Mouse (Mus musculus) bone marrow macrophage, adult 2 months (primary cell): ENCODE measurements around the gene Tspan9. TPM values are rescaled to one million over a fixed set of nuclear protein-coding genes. Genes with fewer than 3 reads are reported as not detected.

Source experiments
- H3K27ac ChIP-seq: 2 replicates; pipeline ENCODE4 v1.5.1; 2012; ENCODE audit warnings: low read depth, low read length; ENCODE audit not compliant: insufficient read depth
- H3K4me1 ChIP-seq: 2 replicates; pipeline ENCODE4 v1.6.1; 2012; ENCODE audit warnings: low read length; ENCODE audit not compliant: control insufficient read depth, insufficient read depth
- H3K4me3 ChIP-seq: 2 replicates; pipeline ENCODE4 v1.5.1; 2012; ENCODE audit warnings: mild to moderate bottlenecking, low read length, moderate library complexity; ENCODE audit not compliant: insufficient read depth
- CTCF ChIP-seq: IDR thresholded peaks from 2 replicates; pipeline ENCODE4 v1.5.1; 2012; ENCODE audit warnings: low read depth, mild to moderate bottlenecking, low read length, moderate library complexity
- POLR2A ChIP-seq: IDR thresholded peaks from 2 replicates; pipeline ENCODE4 v1.6.1; 2012; ENCODE audit warnings: mild to moderate bottlenecking, low read depth, low read length, borderline replicate concordance
- polyA plus RNA-seq: library from polyadenylated mRNA; stranded (reverse); fragments of >200 nt; gene quantifications from 2 replicates; pipeline ENCODE4 v1.2.4, GENCODE M21; 2012; ENCODE audit not compliant: missing spikeins, insufficient read depth, insufficient read length

Gene Tspan9
- polyA plus RNA-seq, 1 experiment: 1.7 TPM

DNA sequence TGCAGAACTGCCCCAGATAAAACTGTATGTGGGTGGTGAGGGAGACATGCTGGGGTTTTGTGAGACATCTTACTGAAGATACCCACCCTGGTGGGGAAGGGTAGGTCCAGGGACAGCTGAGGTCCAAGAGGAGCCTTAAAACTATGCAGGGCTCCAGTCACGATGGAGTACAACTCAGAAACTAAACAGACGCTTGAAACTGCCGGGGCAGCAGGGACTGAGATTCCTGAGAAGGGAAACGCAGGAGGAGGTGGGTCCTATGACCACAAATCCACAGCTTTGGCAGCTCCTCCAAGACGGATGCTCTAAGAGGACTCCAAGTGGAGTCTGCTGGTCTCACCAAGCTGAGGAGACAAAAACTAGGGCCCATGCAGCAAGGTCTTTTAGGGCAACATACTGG lies 21.3 kb downstream of the Tspan9 start:
- no peak overlapping the region for H3K27ac ChIP-seq
- H3K4me3 ChIP-seq: no peak overlapping the region
- TF ChIP-seq POLR2A: no peak
- TF ChIP-seq CTCF: no peak
- no peaks in the 10 kb centered on the region for H3K4me1 ChIP-seq

DNA sequence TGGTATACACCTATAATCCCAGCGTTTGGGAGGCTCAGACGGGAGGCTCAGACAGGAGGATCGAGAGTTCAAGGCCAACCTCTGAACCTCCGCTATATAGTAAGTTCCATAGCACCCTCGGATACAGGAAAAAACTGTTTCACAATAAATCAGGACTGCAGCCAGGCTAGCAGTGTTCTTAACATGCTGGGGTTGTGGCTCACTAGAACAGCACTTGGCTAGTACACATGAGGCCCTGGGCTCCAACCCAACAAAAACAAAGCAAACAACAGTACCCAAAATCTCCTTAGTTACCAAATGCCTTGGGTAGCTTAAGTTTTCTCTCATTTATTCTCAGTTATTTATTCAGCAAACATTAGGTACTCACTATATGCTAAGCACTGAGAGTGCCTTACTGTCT lies 21.7 kb downstream of the Tspan9 start:
- TF ChIP-seq POLR2A: no peak
- no peak for TF ChIP-seq CTCF
- H3K27ac ChIP-seq: no peak overlapping the region

DNA sequence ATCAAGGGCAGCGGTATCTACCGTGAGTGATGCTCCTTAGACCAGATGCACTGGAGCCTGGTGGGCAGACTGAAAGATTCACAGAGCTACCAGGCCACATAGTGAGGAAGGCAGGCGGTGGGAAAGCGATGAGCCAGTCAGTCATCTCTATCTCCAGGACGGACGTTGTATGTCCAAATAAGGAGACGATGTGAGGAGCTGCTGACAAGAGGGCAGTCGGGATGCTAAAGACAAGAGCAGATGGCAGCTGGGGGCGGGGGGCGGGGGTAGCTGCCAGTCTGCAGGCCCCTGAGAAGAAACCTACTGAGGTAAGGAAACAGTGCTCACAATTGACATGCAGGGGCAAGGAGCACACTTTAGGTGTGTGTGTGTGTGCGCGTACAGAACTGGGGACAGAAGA lies 22.6 kb downstream of the Tspan9 start:
- H3K27ac ChIP-seq: no peak overlapping the region
- TF ChIP-seq POLR2A: no peak
- TF ChIP-seq CTCF: no peak
- no peak overlapping the region for H3K4me3 ChIP-seq
- no peaks in the 10 kb centered on the region for H3K4me1 ChIP-seq

More for the DNA sequence above, 21.7 kb downstream of the Tspan9 start:
- H3K4me1 ChIP-seq: no peaks in the 10 kb centered on the region
- no peak overlapping the region for H3K4me3 ChIP-seq

DNA sequence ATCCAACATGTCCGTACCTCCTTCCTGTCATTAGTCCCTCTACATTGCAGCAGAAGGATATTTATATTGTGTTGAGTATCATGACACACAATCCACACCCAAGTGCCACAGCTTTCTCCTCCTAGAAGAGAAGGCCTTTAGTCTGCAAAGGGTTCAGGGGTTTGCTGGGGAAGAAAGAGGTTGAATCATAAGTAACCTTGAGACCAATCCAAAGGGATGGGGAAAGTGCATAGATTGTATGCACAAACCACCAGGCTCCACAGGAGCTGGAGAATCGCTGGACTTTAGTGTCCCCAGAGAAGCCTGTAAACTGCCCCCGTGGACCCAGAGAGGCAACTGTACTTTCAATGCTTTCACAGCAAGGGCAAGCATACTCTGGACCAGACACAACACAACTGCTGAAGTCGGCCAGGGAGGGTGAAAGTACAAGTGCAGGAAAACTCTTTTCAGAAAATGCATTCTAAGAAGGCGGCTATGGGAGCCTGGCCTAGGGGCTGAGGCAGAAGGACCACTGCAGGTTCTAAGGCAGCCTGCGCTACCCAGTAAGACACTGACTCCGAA lies 24.6 kb downstream of the Tspan9 start:
- no peak for TF ChIP-seq CTCF
- no peak for TF ChIP-seq POLR2A
- H3K4me1 ChIP-seq: no peaks in the 10 kb centered on the region
- H3K27ac ChIP-seq: no peak overlapping the region
- no peak overlapping the region for H3K4me3 ChIP-seq

DNA sequence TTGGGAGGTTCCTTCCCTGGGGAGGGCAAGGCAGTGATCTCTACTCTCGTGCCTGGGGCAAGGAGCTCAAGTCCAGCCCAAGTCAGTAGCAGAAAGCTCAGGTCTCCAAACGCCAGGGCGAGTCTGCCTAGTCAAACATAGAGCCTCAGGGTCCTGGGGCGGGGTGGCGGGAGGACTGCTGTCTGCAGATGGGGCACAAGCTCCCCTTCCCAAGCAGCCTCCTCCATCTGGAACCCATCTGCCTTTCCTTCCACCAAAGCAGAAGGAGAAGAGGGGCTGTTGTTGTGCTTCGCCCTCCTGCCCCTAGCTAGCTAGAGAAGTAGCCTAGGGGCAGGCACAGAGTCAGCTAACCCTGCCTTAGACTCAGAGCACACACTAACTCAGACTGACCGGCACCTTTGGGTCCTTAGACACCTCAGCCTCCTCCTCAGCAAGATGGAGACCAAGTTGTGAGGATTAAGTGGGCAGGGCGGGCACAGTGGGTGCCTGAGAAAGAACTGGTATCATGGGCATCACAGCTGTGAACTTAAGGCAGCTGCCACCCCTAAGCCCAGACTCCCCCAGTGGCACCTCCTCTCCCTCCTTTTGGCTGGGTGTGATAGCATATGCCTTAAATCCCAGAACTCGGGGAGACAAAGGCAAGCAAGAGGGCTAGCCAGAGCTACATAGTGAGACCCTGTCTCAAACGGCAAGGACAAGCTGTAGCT lies 26.4 kb downstream of the Tspan9 start:
- Histone ChIP-seq H3K4me1 (no peaks in the 10 kb centered on the region), H3K4me3 (no peak overlapping the region), H3K27ac (no peak overlapping the region)
- TF ChIP-seq CTCF: no peak
- no peak for TF ChIP-seq POLR2A

DNA sequence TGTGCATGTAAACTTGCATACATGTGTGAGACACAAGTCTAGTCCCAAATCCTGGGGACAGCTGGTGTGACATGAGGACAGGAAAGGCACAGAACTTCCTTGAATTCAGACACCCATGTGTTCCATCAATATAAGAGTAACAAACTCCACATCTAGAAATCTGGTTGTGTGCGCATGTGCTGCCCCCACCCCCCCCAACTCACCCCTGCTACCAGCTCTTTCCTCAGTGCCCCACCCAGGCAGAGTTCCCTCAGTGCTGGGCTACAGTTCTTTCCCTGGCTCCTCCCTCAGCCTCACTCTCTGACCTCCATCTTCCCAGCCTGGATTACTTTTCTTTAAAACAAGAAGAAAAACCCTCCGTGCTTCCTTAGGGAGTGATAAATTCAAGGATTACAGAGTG lies 27.1 kb downstream of the Tspan9 start:
- Histone ChIP-seq H3K4me3 (no peak overlapping the region), H3K4me1 (no peaks in the 10 kb centered on the region), H3K27ac (no peak overlapping the region)
- no peak for TF ChIP-seq CTCF
- TF ChIP-seq POLR2A: no peak

DNA sequence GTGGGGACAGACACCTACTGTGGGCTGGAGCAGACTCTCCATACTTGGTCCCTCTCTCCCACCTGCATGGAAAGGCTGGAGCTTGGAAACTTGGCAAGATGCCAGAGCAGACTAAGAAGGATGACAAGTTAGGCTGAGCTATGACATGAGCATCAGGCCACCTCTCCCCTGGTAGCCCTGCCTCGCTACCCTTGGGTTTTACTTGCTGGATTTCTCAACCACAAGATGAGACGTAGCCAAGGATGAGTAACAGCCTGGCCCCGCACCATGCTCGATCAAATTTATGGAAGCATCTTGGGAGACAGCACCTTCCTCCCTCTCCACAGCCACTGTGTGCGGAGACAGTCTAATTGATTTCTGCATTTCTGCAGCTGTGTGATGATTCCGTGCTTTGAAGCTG lies 28.3 kb downstream of the Tspan9 start:
- TF ChIP-seq POLR2A (no peak), CTCF (no peak)

DNA sequence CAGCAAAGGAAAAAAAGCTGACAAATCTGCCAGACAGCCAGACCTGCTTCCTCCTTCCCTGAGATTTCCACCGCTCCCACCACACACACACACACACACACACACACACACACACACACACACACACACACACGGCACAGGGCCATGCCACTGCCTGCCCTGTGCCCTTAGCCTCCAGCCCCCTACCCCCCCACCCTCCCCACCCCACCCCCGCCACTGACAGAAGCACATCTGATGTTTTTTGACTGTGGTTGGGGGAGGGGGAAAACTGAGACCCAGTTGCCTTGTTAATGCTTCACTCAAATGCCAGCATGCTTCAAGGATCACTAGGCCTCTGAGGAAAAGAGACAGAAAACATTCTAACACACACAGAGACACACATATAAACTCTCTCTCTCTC lies 30.8 kb downstream of the Tspan9 start:
- Histone ChIP-seq H3K4me1 (no peaks in the 10 kb centered on the region), H3K4me3 (no peak overlapping the region), H3K27ac (no peak overlapping the region)
- TF ChIP-seq POLR2A (no peak), CTCF (no peak)

More for the DNA sequence above, 28.3 kb downstream of the Tspan9 start:
- Histone ChIP-seq H3K4me1 (no peaks in the 10 kb centered on the region), H3K4me3 (no peak overlapping the region), H3K27ac (no peak overlapping the region)

DNA sequence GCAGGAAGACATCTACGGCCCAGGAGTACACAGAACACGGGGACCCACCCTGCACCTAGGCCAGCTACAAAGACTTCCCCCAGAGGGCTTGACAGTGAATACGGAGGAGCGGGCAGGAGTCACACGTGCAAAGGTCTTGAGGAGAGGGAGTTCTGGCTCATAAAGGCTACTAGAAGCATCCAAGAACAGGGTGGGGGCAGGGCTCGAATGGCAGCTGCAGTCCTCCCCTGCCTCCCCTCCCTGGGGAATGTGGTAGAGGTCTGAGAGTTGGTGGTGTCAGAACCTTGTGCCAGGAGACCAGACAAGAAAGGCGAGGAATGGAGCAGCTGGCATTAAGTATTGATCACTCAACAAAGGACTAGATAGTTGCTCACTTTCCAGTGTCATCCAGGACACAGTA lies 31.6 kb downstream of the Tspan9 start:
- TF ChIP-seq CTCF (no peak), POLR2A (no peak)
- no peak overlapping the region for H3K27ac ChIP-seq
- no peaks in the 10 kb centered on the region for H3K4me1 ChIP-seq
- no peak overlapping the region for H3K4me3 ChIP-seq

DNA sequence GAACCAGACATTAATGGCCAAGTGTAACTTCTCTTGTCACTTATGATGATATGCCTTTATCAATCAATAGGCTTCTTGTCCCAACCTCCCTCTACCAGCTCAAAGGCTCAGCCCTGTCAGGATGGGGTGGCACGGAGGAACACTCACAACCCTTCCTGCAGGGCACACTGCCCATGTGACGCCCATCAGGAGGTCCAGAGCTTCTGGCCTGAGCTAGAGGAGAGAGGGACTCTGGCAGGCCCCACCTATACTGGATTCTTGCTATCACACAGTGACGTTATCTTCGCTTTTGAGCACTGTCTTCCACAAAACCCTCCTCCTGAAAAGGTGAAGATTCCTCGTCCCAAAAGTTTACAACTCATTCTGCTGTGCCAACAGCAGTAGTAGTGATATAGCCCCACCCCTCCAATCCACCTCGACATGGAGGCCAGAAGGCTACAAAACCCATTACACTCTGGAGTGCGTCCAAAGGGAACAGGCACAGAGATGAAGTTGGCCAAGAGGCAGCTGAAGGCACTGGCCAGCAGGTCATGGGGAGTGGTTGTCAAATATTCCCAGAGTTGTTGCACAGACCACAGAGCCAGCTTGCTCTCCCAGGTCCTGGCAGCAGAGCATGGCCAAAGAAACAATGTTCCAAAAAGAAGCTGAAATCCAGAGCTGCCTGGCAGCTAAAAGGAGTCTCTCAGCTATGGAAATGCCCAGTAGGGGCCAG lies 34.9 kb downstream of the Tspan9 start:
- Histone ChIP-seq H3K4me1 (no peaks in the 10 kb centered on the region), H3K27ac (no peak overlapping the region), H3K4me3 (no peak overlapping the region)
- TF ChIP-seq CTCF (no peak), POLR2A (no peak)
